Mouse (Mus musculus): ENCODE data around the gene Vcp. TPM values are rescaled to one million over a fixed set of nuclear protein-coding genes. Genes with fewer than 3 reads are reported as not detected.

Gene Vcp
- total RNA-seq, 4 experiments from 2014 or later: 290 to 420 (median 339) TPM

DNA sequence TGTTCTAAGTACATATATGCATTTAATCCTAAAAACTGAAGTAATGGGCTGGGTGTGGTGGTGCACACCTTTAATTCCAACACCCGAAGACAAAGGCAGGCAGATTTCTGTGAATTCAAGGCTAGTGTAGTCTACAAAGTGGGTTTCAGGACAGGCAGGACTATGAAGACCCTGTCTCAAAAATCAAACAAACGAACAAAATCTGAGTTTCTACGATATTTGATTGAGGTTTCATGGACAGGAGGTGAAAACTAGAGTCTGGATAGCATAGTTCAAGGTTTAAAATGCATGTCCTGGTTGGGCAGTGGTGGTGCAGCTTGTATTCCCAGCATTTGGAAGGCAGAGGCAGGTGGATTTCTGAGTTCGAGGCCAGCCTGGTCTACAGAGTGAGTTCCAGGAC lies 31.0 kb downstream of the Vcp start, which contains the start of gene 1700022I11Rik:
Gene 1700022I11Rik (plus strand): TSS at position 301 of the 400 bp plus-strand sequence.
- no peak for DNase-seq

DNA sequence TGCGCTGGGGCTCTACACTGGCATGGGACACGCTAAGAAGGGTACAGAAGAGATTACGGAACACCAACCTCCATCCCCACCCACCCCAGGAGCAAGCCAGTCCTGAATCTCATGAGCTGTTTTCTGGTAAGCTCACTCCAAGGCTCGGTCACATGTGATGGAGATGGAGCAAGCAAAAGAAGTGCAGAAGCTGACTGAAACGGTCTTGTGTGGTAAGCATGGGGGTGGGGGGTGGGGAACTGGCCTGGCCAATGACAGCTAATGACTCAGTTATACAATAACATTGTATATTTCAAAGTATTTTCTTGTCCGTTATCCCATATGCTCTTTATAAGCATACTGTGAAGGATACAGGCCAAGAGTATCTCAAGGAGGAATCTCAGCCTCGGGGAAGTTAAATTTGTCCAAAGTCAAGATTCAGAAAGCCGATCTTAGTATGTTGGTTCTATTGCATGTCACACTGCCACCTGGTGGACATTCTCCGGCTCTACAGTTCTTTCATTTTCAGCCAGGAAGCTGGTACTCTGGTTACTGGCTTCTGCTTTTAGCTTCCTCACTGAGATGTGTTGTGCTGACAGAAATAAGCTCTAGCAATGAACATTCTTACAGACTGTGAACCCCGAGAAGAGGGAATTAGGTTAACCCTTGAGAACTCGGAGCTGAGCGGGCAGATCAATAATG lies 35.1 kb downstream of the Vcp start:
- no peak for DNase-seq

DNA sequence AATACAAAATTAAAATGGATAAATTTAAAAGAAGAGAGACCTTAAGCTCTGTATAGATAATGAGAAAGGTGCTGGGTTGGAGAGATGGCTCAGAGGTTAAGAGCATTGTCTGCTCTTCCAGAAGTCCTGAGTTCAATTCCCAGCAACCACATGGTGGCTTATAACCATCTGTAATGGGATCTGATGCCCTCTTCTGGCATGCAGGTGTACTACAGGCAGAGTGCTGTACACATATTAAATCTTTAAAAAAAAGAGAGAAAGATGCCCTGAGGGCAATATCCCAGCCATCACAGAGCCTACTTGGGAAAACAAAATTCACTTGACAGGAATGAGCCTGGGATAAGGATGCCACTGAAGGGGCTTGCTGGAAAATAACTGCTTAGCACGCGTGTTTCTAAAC lies 36.8 kb downstream of the Vcp start:
- no peak for DNase-seq

DNA sequence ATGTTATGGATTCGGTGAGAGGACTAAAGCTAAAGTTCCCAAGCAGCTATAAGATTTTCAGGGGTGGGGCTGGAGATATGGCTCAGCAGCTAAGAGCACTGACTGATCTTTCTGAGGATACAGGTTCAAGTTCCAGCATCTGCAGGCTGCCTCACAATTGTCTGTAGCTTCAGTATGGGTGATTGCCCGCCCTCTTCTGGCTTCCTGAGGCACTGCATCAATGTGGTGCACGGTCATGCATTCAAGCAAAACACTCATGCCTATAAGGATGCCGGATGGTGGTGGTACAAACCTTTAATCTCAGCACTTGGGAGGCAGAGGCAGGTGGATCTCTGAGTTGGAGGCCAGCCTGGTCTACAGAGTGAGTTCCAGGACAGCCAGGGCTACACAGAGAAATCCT lies 38.7 kb downstream of the Vcp start:
- no peak for DNase-seq

DNA sequence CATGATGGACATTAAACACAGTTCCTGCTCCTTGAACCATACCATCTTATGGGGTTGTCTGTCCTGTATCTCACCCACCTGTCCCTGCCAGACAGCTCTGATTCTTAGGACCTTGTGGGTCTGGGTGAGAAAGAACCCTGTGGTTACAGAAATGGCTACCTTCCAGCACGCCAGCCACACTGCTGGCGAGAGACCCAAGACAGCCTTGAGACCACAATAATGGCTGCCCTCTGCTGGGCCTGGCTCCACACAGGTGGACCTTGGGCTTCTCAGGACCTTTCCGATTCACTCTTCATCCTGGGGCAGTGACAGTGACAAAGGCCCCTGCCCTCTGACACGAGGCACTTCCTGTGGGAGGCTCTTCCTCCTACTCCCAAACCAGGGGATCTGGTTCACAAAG lies 40.9 kb downstream of the Vcp start:
- DNase-seq: no peak

DNA sequence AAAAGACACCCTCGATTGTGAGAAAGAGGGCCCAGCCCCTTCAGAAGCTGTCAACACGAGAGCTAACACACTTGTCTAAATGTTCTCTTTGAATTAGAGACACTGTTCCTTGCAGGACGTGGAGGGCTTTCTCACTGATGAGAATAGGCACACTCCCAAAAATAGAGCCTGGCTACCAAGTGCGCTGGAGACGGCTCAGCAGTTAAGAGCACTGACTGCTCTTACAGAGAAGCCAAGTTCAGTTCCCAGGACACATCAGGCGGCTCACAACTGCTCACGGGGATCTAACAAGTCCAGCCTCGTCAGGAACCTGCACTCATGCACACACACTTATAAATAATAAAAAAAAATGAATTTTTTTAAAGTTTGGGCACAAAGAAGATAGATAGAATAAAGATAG lies 41.4 kb downstream of the Vcp start:
- DNase-seq: no peak

DNA sequence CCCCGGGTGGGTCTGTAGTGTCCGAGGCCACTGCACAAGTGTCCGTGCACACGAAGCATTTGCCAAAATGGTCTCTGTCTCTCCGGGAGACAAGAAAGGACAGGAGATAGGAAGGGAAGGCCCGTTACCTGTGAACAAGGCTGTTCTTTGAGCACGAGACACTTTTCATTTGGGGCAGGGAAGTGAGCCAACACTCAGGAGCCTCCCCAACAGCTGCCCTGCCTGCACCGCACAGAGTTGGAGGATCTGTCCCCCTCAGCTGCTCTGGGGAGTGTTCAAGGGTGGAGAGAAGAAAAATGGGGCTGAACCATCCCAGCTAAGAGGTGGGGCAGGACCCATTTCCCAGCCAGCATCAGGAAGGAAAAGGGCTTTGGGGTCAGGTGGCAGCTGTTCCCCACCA lies 42.3 kb downstream of the Vcp start:
- no peak for DNase-seq

DNA sequence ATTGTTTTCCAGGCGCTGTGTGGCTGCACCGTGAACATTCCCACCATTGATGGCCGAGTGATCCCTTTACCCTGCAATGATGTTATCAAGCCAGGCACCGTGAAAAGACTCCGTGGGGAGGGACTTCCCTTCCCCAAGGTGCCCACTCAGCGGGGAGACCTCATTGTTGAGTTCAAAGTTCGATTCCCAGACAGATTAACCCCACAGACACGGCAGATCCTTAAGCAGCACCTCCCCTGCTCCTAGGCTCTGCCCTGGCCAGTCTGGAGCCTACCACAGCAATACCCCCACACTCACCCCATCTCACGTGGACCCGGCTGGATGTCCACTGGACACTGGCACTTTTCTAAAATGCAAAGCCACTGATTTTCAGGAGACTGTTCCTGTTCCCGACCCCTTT lies 43.0 kb downstream of the Vcp start:
- no peak for DNase-seq

DNA sequence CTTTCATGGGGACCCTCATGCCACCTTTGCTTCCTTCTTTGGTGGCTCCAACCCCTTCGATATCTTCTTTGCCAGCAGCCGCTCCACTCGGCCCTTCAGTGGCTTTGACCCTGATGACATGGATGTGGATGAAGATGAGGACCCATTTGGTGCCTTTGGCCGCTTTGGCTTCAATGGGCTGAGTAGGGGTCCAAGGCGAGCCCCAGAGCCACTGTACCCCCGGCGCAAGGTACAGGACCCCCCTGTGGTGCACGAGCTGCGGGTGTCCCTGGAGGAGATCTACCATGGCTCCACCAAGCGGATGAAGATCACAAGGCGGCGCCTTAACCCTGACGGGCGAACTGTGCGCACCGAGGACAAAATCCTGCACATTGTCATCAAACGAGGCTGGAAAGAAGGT lies 43.7 kb downstream of the Vcp start:
- no peak for DNase-seq

DNA sequence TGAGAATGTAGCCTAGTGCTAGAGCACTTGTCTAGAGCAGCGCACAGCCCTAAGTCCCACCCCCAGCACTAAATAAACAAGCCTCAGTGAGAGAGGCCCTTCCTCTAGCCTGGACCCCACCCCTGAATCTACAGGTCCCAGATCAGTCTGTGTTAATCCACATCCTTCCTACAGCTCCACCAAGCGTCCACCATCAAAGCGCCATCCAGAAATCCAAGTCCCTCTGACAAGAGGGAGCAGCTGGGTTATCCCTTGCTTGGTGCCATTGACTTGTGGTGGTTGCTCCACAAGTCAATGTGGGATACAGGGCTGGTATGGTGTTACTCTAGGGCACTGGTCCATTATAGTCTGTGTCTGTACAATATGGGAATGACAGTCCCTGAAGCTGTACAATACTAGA lies 45.1 kb downstream of the Vcp start:
- no peak for DNase-seq

DNA sequence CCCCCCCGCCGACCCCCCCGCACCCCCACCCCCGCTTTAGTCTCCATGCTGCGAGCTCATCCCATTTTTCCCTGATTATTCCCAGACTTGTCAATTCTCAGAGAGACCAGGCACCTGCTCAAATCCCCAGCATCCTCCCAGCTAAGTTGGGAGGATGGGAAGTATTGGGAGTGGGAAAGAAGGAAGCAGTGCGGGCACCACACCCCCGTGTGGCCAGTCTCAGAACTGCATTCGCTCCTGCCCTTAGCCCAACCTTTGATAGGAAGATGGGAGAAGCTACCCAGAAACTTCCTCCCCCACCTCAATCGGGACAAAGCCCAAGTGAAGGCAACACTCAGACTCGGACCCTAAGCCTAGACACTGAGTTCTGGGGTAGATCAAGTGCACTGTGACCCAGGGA lies 46.0 kb downstream of the Vcp start:
- no peak for DNase-seq

DNA sequence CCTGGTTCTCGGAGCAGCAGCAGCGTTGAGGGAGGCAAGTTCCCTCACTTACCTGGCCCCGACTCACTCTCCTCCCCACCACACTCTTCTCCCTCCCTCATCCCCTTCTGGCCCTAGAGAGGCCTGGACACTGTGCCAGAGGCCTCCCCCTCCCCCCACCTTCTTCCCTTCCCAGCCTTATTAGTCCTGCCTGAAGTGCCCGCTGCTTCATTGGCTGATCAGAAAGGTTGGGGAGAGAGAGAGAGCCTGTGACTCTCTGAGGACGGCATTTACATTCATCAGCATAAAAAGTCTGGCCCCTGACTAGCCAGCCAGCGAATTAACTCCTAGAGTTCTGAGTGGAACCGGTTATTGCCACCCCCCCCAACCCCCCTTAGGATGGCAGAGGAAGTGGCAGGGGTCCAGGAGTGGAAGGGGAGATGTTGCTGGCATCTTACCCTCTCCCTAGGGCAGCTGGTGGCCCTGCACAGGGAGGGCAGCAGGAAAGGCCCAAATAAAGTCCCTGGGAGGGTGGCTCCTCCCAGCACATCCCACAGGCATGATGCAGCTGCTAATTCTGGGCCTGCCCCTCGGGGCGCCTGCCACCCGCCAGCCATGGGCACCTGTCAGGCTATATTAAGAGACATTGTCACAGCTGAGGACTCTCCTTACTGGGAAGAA lies 46.7 kb downstream of the Vcp start:
- DNase-seq: no peak

DNA sequence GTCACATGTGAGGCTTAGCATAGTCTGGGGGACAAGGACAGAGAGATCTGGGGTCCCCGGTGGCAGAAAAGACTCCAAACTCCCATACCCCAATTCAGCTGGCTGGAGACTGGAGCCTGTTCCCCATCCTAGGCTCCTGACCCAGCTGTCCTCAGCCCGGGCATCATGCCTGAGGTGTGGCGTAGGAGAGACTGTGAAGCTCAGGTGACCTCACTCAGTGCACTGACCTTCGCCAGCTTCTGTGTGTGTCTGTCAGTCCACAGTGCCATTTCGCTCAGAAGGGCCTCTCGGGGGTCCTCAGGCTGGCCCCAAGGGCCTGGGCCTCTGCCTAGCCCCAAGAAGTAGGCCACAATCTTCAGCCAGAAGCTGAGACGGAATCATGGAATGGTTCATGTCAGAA lies 47.7 kb downstream of the Vcp start:
- no peak for DNase-seq

DNA sequence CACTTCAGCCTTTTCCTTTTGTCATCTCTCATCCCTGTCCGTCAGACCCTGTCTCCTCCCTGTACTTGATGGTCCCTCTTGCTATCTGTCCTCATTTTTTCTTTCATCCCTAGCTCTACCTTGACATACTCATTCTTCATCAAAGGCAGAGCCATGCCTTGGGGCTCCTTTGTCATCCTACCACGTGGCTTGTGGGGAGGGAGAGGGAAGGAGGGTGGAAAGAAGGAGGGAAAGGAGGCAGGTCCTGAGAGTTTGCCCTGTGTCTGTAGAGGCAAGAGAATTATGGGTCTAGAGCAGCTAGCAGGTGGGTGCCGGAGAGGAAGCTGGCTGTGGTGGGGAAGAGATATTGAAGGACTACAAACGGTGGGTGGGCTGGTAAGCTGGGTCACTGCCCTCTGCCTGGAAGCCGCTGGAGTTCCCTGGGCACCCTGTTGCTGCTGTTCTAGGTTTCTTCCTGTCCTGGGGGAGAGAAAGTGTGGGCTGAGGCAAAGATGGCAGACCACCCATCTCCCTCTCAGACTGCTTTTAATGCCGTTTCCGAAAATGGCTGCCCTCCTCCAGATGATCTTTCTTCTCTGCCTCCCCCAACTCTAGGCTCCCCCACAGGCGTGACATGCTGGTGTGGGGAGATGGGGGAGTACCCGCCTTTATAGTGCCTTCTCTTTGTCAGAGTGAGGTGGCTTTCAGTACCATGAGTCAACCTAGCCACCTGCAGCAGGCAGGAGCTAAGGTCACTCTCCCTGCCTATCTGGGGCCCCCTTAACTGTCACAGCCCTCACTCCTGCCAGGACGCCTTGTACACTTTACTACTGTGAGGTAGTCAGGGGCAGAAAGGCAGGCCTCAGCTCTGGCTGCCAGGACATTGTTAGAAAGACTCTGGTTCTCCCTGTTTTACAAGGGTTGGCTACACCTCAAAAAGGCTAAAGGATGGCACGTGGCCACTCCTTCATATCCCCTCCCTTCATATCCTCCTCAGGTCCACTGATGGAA lies 48.8 kb downstream of the Vcp start:
- no peak for DNase-seq

DNA sequence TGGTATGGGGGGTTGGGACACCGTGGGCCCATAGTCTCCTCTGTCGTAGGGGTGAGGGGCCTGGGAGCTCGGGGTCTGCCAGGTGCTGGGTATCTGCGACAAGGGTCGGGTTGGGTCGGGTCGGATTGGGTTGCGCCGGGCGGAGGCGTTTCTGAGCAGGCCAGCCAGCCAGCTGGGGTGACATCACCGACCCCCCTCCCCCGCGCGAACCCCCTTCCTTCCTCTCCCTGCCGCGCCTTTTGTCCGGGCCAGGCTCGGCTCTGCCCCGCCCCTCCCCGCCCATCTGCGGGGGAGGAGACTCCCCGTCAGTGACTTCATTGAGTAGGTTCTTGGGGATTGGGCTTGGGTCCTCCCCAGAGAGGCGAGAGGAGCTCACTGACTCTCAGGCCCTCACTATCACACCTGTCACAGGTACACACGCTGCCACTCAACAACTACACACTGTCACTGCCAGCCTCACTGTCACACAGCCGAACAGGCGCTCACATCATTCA lies 50.2 kb downstream of the Vcp start:
- DNase-seq: peak; percentile 83

DNA sequence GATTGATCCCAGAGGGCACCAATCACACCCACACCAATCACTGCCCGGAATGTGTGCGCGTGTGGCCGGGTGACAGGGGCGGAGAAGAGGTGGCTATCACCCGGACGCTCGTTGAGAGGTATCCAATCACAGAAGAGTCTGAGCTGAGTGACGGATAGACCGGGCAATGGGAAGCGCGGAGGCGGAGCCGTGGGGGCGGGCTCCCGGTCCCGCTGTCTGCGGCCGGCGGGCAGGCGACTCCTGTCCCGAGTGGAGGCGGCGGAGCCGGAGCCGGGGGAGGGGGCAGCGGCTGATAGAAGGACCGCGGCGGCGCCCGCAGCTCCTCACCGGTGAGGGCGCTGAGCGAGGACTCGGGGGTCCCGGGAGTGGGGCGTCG lies 50.6 kb downstream of the Vcp start, which contains the start of gene Dnajb5:
Gene Dnajb5 (plus strand): TSS at position 139 of the 376 bp plus-strand sequence.
- peak; percentile 99 for DNase-seq

DNA sequence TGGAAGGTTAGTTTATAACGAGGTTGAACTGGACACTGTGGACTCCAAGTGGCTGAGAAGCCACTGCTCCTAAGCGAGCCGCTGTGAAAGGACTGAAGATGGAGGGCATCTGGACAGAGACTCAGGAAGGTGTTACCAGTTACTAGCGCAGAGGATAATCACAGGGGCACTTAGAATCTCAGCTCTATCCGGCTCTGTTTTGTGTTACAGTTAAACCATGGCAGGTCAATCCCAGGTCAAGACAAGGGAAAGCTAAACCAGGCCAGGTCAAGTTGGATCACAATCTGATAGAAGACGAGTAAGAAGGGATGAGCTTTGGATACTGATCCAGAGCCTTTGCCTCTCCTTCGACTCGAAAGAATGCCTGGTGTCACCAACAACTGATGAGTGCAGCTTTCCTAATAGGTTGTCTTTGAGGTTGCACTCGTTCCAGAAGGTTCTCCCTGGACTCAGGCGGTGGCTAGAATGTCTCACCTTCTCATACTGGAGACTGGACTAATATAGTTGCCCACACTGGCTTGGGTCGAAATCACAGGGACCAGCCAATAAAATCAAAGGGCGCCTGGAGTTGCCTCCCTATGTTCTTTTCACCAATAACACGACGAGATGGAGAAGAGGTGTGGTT lies 51.1 kb downstream of the Vcp start:
- DNase-seq: no peak

DNA sequence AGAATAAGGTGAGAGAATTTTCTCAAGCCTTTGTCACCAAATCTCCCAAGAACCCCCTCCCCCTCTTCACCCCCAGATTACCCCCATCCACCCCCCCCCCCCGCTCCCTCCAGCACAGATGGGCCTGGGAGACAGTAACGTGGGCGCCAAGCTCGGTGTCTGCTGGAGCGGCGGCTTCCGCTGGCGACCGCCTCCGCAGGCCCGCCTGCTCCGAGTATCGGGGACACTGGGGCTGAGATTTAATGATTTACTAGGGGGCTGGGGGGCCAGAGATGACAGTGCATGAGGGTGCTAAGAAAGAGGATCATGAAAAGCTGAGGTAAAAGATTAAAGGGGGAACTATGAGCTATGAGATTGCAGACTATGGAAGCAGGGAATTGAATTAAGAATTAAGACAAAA lies 51.8 kb downstream of the Vcp start:
- no peak for DNase-seq

DNA sequence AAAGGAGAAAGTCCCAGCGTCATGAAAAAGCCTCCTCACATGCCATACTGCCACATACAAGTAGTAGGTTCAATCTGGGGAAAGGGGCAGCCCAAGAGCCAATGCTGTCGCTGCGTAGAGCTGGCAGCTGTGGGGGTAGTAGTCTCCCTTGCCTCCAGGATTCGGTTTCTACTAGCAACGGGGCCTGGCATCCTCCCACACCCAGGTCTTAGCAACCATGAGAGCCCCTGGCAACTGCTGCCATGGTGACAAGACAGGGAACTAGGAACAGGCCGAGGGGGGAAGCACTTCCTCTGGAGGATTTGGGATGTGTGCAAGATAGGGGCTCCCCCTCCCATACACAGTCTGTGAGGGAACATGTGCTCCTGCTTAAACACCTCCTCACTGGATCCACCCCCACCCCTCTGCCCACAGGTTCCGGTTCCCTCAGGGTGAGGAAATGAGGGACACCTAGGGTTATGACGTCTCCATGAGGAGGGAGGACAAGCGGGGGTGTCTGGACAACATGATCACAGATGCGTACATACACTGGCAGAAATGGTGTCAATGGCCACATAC lies 53.5 kb downstream of the Vcp start:
- no peak for DNase-seq

DNA sequence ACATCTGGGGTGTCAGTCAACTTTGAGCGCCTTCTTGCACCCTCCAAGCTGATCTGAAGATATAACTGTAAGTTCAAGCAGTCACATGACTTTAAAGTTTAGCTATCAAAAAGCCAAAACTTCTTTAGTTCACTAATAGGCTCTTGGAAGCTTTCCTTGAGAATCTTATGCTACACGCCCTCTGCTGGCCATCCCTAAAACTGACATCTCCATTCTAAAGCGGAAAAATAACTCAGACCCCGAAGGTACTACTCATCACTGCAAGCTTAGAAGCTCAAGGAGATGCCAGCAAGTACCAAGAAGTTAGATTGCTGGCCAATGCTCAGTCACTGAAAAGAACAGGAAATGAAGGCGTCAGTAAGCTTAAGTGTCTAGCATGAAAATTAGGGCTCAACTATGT lies 54.4 kb downstream of the Vcp start:
- no peak for DNase-seq

DNA sequence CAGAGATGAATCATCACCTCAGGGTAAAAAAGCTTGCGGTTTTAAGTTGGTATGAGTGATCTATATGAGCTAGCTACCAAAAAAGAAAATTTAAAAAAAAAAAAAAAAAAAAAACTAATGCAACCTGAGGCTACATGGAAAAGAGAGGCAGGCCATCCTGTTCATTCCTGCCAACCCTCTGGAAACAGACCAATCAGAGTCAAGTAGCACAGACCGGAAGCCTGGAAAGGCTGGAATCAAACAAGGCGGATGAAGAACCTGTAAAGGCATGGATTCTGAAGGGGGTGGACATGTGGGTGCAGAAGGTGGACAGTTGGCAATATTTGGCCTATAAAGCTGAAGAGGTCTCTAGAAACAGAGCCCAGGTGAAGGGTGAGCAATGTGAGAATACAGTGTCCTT lies 54.9 kb downstream of the Vcp start:
- DNase-seq: no peak

DNA sequence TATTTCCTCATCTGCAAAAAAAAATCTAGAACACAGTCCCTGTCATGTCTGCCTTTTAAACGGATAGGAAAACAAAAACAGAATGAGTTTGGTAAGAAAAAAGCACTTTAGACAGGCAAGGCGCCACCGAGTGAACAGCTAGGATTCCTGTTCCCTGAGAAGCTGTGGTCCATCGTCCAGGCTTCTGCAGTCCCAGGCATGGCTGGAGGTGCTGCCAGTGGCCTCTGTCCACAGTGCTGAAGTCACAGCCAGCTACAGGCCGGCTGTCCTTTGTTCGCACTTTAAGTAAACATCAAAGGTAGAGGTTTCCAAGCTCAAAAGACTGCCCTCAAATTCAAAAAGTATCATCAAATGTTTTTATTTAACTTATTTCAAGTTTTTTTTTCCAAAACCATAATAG lies 55.3 kb downstream of the Vcp start:
- DNase-seq: no peak
